Mouse (Mus musculus): Measurements from ENCODE around the gene Olfr15. TPM values are rescaled to one million over a fixed set of nuclear protein-coding genes. Genes with fewer than 3 reads are reported as not detected.

The Olfr15 gene
- not detected for polyA plus RNA-seq (2014; fragmentation: Illumina TruSeq; extraction: RNeasy Lipid Tissue Mini Kit (QIAGEN cat#74804))

GRCm38 (mm10) chr16:3830588-3831109 lies at the start of gene Olfr15:
TSS of gene Olfr15 (plus strand) at chr16:3830878.

GRCm38 (mm10) chr16:3846711-3847518 lies 16.2 kb downstream of the Olfr15 start, which contains the start of gene Zfp174:
TSS of gene Zfp174 (plus strand) at chr16:3847268.

GRCm38 (mm10) chr16:3872216-3873047 lies 41.8 kb downstream of the Olfr15 start, which contains the start of gene Naa60:
TSS of gene Naa60 (plus strand) at chr16:3872375.

GRCm38 (mm10) chr16:3884201-3885064 lies 53.8 kb downstream of the Olfr15 start, which contains the start of the genes Zfp597 and Gm20695:
TSS of gene Zfp597 (minus strand) at chr16:3884561.
TSS of gene Gm20695 (plus strand) at chr16:3884648.

Other genes starting within 250 kb of the Olfr15 start
- not detected for gene Olfr161, start 239.8 kb upstream of the Olfr15 start, polyA plus RNA-seq (2014; fragmentation: Illumina TruSeq; extraction: RNeasy Lipid Tissue Mini Kit (QIAGEN cat#74804))
- gene Mefv, start 112.8 kb upstream of the Olfr15 start, polyA plus RNA-seq (2014; fragmentation: Illumina TruSeq; extraction: RNeasy Lipid Tissue Mini Kit (QIAGEN cat#74804)): 0.14 TPM
- gene Zfp263, start 86.8 kb upstream of the Olfr15 start, polyA plus RNA-seq (2014; fragmentation: Illumina TruSeq; extraction: RNeasy Lipid Tissue Mini Kit (QIAGEN cat#74804)): 47.2 TPM
- gene Zfp174, start 16.4 kb downstream of the Olfr15 start, polyA plus RNA-seq (2014; fragmentation: Illumina TruSeq; extraction: RNeasy Lipid Tissue Mini Kit (QIAGEN cat#74804)): 5.4 TPM
- gene Naa60, start 41.5 kb downstream of the Olfr15 start, polyA plus RNA-seq (2014; fragmentation: Illumina TruSeq; extraction: RNeasy Lipid Tissue Mini Kit (QIAGEN cat#74804)): 116 TPM
- 26.3 TPM for gene Zfp597, start 53.7 kb downstream of the Olfr15 start, polyA plus RNA-seq (2014; fragmentation: Illumina TruSeq; extraction: RNeasy Lipid Tissue Mini Kit (QIAGEN cat#74804))
- gene Gm20695, start 53.8 kb downstream of the Olfr15 start, polyA plus RNA-seq (2014; fragmentation: Illumina TruSeq; extraction: RNeasy Lipid Tissue Mini Kit (QIAGEN cat#74804)): 2.8 TPM
- gene 1700037C18Rik, start 77.8 kb downstream of the Olfr15 start, polyA plus RNA-seq (2014; fragmentation: Illumina TruSeq; extraction: RNeasy Lipid Tissue Mini Kit (QIAGEN cat#74804)): 1.3 TPM
- 27.3 TPM for gene Cluap1, start 77.9 kb downstream of the Olfr15 start, polyA plus RNA-seq (2014; fragmentation: Illumina TruSeq; extraction: RNeasy Lipid Tissue Mini Kit (QIAGEN cat#74804))
- gene Nlrc3, start 145.8 kb downstream of the Olfr15 start, polyA plus RNA-seq (2014; fragmentation: Illumina TruSeq; extraction: RNeasy Lipid Tissue Mini Kit (QIAGEN cat#74804)): 0.37 TPM
- gene Slx4, start 172.9 kb downstream of the Olfr15 start, polyA plus RNA-seq (2014; fragmentation: Illumina TruSeq; extraction: RNeasy Lipid Tissue Mini Kit (QIAGEN cat#74804)): 13.3 TPM
- gene Dnase1, start 206.1 kb downstream of the Olfr15 start, polyA plus RNA-seq (2014; fragmentation: Illumina TruSeq; extraction: RNeasy Lipid Tissue Mini Kit (QIAGEN cat#74804)): not detected
- 39.5 TPM for gene Trap1, start 246.9 kb downstream of the Olfr15 start, polyA plus RNA-seq (2014; fragmentation: Illumina TruSeq; extraction: RNeasy Lipid Tissue Mini Kit (QIAGEN cat#74804))